Mouse (Mus musculus) T-helper 1 cell (primary cell): ENCODE results near the gene Ttbk1.

Experiments
- in situ Hi-C: fragments of 300-600 bp; cut with MboI, MseI; formaldehyde crosslinking; loops from one replicate; pipeline ENCODE4 v1.15.1; 2025; ENCODE audit warnings: high pct_unique_total_duplicates

The Ttbk1 gene

DNA sequence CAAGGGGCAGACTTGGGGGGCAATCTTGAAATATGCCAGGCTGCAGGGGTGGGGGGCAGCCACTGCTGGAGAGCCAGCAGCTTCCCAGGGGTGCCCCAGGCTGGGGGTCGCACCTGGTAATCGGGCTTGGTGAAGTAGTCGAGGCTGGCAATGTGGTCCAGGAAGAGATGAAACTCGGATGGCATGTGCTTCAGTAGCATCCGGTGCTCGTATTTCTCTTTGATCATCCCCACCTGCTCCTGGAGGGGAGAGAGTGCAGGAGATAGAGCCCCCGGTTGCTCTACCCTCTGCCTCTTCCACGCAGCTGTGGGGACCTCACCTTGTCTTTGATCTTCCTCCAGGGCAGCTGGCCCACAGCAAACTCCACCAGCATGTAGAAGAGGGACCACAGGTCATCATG is 10.9 kb downstream of the Ttbk1 start:
- in situ Hi-C loops, result no loop called here

DNA sequence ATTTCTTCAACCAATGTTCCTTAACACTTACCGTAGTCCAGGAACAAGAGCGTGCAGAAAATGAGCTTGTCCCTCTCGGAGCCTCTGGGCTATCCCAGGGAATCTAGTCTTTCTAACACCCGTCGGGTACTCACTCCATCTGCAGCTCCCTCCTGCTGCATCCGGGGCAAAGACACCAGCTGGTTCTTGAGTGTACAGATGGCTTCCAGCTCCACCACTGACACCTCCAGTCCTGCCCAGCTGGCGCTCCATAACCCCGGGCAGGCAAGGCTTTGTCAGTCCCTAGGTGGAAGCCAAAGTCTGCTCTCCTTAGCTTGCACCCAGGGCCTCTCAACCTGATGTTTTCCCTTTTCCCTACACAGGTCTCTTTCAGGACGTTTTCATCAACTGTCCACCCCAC is 19.6 kb downstream of the Ttbk1 start:
- in situ Hi-C loops, result no loop called here

DNA sequence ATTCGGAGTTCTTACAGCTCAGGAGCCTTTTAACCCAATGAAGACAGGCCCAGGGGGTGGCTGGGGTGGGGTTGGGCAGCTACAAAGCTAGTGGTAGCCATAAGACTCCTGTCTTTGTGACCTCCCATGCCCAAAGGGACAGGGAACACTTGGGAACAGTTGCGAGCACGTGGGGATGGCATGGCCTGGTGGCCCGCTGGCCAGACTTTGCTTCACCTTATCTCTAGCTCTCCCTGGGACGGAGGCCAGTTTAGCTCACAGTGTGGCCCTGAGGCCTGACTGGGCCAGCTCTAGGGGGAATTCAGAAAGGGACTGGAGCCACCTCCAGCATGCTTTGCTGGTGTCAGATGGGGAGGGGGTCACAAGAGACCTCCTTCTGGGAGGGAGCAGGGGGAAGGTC is 25.2 kb downstream of the Ttbk1 start:
- in situ Hi-C loops, result no loop called here

DNA sequence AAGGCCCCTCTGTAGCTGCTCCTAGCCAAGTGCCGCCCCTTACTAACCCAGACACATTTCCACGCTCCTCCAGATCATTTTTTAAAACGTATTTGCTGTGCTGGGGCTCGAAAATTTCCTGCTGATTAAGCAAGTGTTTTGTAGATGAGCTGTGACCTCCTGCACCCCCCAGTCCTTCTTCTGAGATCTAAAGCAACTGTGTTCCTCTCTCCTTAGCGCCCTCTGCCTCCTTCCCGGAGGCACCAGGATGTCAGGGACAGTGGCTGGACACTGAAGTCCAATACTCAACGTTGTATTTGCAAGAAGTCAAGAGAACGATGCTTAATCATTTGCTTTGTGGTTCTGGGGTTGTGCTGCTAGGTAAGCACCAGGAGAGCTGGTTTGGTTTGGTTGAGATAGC is 26.1 kb downstream of the Ttbk1 start:
- in situ Hi-C loops, result no loop called here

DNA sequence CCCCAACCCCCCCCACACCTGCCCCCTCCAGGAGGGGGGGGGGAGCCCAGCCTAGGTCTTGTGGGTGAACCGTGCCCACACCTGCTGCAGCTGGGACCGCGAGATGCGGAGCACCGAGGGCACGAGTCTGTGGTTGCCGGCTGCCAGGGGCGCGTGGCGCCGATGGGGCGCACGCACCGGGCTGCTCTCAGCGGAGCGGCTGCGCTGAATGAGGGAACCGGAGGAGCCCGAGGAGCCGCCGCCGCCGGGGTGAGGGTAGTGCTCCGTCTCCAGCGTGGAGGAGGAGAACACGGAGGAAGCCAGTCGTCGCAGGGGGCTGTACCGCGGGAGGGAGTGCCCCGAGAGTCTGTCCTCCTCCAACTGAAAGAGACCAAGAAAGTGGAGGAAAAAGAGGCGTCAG is 26.8 kb downstream of the Ttbk1 start:
- in situ Hi-C loops, result no loop called here

DNA sequence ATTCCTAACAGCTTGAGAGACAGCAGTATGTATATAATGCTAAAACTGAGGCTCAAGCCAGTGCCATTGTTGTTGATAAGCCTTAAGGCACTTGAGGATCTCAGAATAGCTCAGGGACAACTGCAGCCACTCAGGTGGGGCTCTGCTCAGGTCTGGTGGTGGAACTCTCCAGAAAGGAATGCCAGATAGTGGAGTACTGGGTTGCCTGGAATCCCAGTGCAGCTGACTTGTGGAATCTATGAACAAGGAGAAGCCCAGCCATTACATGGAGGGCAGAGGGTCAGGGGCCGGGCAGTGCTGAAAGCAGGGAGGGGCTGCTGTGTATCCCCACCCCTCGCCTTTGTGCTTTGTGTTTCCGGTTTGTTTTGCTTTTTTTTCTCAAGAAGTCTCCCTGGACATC is 29.0 kb downstream of the Ttbk1 start:
- in situ Hi-C loops, result no loop called here

DNA sequence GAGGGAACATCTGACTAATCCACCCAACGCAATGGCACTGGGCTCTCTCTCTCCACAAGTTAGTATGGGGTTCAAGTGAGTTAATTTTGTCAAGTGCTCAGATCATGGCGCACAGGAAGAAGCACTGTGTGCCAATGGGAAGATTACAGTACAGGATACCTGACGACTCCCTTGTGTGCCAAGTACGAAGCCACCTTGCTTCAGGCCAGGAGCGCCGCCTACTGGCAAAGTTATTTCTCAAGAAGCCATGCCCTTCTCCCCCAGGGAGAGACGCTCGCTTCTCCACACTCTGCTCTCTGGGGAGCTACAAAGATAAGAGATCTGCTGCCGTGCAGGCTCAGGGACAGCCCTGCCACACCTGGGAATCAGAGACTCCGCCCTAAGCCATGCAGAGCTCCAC is 29.7 kb downstream of the Ttbk1 start:
- in situ Hi-C loops, result no loop called here

DNA sequence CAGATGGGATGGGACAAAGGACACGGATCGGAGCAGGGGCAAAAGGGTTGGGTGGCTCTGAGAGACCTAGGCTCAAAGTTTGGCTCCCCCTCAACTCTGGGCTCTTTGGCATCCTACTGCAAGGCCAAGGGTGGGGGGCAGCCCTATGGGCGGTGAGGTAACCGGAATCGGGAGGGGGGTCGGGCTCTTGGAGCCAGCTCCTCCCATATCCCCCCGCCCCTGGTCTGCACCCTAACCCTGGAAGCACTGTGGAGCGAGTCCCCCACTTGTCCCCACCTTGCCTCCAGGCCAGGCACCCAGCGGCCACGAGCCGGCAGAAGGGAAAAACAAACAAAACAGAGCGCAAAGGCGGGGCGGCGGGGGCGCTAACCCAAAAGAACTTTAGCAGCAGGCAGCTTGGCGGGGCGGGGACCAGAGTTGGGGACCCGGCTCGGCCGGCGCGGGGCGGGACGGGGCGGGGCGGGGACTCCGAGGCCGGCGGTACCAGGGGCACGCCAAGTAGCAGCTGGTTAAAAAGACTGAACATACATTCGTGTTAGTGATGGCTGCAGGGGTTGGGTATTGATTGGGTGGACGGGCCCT is 32.3 kb downstream of the Ttbk1 start:
- in situ Hi-C loops, result no loop called here

DNA sequence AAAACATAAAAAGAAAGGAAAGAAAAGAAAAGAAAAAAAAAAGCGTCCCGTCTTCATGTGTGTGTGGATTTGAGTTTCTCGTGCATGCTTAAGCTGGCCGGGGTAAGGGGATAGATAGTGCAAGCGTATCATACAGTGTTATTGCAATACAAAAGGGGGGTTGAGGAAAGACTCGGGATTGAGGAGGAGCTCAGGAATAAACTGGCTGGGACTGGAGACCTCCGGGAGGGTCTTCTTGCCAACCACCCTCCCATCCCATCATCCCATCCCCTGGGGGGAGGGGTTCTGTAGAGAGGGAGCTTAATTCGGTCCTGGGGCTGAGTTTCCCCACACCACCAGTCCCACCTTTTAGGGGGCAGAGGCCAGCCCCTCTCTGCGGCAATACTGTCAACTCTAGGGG is 32.9 kb downstream of the Ttbk1 start:
- in situ Hi-C loops, result loop anchor here (5.0 kb wide), 1 partner anchor 38 kb away; no protein-coding TSS in a partner anchor

DNA sequence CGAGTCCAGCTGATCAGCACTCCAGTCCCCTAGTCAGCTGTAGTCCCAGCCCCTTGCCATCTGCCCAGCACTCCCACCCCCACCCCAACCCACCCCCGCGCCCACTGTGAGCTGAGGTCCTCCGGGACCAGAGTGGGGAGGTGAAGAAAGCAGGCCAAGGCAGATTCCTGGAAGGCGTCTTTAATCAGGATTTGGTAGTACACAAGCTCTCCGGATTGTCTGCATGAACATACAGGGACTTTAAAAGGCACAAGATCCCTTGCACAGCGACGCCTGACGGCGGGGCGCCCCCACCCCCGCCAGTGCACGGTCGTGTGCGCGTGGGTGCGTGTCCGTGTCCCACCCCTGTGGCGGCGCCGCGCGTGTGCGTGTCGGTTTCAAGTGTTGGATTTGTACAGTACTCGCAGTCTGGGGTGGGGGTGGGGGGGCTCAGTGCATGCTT is 33.5 kb downstream of the Ttbk1 start:
- in situ Hi-C loops, result loop anchor here (5.0 kb wide), 1 partner anchor 38 kb away; no protein-coding TSS in a partner anchor

DNA sequence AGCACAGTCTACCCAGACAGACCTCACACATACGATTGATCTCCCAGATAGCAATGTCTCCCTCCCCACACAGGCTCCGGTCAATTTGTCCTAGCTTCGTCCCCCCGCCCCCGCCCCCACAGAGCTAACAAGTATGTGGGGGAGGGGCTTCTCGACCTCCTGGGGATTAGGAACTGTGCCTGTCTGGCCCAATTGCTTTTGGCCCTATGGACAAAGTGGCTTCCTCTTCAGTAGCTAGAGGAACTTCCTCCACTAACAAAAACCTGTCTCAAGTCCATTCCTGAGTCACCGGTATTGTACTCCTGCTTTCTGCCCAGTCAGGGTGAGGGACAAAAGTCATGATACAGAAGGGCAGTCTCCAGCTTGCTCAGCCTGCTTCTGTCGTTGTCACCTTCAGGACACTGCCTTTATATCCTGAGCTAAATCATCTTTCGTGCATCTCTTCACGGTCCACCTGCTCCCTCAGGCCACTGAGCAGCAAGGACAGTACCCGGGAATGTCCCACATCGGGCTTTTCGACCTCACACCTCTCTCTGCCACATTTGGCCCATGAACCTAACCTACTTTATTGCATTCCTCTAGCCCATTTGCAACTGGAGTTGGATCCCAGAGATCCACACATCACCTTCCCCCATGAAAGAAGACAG is 34.0 kb downstream of the Ttbk1 start:
- in situ Hi-C loops, result loop anchor here (5.0 kb wide), 1 partner anchor 39 kb away; no protein-coding TSS in a partner anchor

DNA sequence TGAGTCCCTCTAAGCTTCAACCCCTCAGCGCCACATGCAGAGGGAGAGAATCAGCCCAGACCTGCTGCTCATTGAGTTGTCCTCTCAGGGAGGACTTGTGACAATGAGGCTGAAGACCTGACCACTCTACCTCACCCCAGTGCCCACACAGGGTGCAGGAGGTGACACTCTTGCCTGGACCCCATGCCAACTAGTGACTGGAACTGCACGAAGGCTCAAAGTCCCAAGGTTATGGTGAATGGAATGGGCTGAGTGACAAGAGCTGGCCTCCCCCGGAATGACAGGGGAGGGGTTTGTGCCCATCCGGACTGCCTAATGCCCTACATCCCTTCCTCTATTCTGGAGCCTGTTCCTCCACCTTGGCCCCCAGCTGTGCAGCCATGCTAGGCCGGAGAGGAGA is 34.8 kb downstream of the Ttbk1 start:
- in situ Hi-C loops, result loop anchor here (5.0 kb wide), 1 partner anchor 40 kb away; no protein-coding TSS in a partner anchor

DNA sequence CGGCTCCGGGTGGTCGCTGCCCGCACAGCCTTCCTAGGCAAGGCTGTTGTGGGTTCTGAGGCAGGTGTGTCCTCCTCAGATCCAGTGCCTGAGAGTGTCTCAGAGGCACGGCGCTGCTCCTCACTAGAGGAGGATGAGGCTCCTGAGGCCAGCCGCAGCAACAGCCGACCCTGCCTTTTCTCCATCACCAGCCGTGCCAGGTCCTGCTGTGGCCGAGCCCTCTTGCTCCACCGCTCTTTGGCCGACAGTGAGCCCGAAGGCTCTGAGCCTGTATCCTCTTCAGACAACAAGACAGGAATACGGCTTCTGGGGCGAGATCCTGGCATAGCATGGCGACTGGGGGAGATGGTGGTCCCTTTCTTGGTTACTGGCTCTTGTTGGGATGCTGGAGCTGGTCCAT is 41.2 kb downstream of the Ttbk1 start:
- in situ Hi-C loops, result no loop called here

DNA sequence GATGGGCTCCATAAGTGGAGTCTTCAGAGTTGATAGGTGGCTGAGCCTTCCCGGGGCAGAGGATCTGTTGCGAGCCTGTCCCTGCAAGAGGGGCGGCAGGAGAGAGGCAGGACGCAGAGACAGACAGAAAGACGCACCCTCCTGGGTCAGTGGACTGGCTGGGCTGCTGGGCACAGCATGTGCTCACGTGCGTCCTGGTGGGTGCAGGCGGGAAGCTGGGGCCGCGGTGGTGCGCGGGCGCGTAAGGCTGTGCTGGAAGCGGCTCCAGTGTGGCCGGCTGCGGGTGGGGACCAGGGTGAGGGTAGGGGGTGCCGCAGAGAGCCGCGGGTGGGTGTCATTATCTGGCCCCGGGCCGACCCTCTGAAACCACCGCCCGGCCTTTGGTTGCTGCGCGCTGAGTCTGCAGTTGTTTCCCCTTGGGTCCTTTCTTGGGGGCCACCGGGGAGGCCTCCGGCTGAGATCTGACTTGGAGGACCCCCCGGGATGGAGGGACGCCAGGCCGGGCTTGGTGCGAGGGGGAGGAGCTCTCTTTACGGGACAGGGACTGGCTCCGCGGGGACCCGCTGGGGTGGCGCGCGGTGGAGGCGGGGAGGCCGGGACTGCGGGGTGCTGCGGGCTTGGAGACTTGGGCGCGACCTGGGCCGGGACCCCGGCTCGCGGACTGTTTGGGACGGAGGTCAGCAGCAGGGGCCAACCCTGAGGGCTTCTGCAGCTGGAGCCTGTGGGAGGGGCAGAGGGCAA is 42.5 kb downstream of the Ttbk1 start:
- in situ Hi-C loops, result no loop called here

DNA sequence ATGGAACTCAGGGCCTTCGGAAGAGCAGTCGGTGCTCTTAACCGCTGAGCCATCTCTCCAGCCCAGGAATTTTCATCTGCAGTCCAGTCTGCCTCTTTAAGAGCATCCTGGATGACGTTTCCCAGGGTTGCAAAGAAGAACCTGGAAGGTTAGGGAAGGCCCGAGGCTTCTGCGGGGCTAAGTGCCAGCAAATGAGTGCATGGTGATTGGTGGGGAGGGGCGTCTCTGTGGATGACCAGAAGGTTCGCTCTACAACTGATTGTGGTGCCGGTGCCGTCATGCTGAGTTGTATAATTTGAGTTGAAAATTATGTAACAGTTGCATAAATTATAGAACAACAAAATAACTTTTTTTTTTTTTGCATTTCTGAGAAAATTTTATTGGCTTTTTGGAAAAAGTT is 48.3 kb downstream of the Ttbk1 start:
- in situ Hi-C loops, result loop anchor here (5.0 kb wide), 1 partner anchor 73 kb away; no protein-coding TSS in a partner anchor

DNA sequence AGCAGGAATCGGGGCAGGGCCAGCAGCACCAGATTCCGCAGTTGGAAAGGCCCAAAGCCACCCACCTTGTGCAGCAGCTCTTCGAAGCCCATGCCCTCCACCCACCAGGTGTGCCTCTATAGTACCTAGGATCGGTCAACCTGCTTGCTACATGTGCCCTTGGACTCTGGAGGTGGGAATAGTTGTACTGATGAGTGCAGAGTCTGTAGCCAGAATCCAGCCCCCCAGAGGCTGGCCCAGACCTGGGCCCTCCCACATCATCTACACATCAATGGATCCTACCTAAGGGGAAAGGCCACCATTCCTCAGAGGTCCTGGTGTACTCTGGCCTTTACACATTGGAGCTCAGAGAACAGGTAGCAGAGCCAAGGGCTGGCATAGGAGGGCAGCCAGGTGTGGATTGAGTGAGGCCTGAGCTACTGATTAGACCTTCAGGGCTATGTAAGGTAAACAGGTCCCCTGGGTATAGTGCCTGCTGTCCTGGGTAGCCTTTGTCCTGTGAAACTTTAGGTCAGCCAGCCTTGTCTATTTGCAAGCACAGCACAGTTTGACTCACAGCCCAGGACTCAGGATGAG is 49.1 kb downstream of the Ttbk1 start, which contains the start of gene Slc22a7:
Slc22a7 (minus strand) TSS at position 160 of the 576 bp plus-strand sequence.
- in situ Hi-C loops, result loop anchor here (5.0 kb wide), 1 partner anchor 74 kb away; no protein-coding TSS in a partner anchor

DNA sequence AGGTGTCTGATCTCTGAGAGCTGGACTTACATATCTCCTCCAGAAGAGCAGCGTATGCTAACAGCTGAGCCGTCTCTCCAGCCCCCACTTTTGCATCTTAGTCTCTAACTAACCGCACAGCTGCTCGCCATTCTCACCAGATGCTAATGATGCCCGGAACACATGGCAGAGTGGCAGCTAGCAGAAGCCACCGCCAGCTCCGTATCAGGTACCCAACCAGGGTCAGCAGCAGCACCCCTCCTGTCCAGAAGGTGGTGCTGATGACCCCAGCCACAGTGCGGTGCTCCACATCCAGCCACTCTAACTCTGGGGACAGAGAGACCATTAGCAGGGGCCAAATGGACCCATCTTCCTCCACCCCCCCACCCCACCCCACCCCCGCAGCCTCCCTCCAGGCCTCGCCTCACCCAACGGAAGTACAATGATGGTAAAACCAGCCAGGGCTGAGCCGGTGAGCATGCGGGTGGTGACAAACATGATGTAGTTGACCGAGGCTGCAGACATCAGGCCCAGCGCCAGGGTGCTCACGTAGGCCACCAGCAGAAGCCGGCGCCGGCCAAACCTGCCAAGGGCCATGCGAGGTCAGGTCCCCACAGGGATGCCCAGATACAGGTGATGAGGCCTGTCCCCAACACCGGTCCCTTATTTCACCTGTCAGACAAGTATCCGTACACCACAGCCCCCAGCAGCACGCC is 50.7 kb downstream of the Ttbk1 start:
- in situ Hi-C loops, result loop anchor here (5.0 kb wide), 1 partner anchor 75 kb away; no protein-coding TSS in a partner anchor

DNA sequence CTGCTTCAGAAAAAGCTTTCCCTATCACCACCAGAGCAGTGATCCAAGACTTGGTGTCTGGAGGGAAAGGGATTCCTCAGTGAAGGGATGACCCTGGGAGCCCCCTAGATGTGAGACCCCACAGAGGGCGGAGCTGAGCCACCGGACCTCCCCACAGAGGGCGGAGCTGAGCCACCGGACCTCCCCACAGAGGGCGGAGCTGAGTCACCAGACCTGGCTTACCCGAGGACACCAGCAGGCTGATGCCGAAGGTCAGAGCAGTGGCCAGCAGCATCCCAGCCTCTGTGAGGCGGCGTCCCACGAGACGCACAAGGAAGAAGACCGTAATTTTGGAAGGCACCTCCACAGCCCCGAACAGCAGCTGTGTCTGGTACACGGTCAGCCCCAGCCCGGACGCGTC is 53.8 kb downstream of the Ttbk1 start:
- in situ Hi-C loops, result no loop called here

DNA sequence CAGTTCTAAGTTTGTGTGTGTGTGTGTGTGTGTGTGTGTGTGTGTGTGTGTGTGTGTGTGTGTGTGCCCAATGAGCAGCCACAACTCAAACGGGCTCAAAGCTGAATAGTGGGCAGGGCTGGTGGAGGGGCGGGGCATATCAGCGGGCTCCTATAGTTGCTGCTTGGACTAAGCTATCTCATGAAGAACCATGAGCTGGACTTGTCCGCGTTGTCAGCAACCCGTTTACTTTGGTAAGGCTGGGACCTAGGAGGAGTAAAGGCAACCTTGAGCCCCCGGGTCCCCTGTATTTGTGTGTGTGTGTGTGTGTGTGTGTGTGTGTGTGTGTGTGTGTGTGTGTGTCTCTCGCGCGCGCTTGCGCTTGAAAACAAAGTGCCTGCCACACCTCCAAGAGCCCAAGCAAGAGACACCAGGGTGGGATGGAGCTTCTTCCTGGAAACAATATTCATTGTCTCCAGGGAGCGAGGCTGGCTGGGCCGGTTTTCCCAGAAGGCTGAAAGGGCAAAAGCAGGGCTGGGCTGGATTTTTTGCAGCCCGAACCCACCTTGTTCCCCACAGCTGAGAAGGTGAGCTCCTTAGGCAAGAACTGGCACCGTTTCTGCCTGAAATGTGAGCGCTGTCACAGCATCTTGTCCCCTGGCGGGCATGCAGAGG is 58.6 kb downstream of the Ttbk1 start, which contains the start of gene Crip3:
Crip3 (plus strand) TSS at position 166 of the 654 bp plus-strand sequence.
- in situ Hi-C loops, result no loop called here

DNA sequence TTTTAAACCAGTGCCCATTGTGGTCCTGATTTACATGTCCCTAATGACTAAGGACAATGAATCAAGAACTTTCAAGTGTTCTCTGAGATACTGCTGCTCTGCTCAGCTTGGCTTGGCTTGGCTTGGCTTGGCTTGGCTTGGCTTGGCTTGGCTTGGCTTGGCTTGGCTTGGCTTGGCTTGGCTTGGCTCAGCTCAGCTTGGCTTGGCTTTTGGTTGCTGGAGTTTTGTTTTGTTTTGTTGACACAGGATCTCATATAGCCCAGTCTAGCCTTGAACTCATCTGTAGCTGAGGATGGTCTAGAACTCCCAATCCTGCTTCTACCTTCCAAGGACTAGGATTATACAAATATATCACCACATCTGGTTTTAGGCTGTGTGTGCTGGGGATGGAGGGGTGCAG is 61.0 kb downstream of the Ttbk1 start:
- in situ Hi-C loops, result no loop called here

DNA sequence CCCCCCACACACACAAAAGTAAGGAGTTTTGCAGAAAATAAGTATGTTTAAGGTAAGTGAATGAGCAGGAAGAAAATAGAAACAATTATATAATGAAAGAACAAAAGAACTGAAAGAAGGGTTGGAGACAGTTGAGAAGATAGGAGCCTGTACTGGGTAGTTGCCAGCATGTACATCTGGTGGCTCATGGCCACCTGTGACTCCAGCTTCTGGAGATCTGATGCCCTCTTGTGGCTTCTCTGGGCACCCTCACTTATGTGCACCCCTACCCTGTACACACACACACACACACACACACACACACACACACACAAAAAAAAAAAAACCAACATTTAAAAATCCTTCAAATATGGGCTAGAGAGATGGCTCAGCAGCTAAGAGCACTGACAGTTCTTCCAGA is 67.8 kb downstream of the Ttbk1 start:
- in situ Hi-C loops, result no loop called here
